Mouse (Mus musculus) bone marrow, adult 2 months (tissue): Measurements from ENCODE around the gene Tescl. TPM values are rescaled to one million over a fixed set of nuclear protein-coding genes. Genes with fewer than 3 reads are reported as not detected.

Experiments
- H3K27ac ChIP-seq: fragments of 200-500 bp; 2 replicates; pipeline ENCODE4 v1.5.1; 2012; ENCODE audit warnings: low read depth, mild to moderate bottlenecking, control low read depth, inconsistent platforms, low read length; ENCODE audit not compliant: control insufficient read depth, poor library complexity, insufficient read depth
- H3K4me1 ChIP-seq: fragments of 200-500 bp; 2 replicates; pipeline ENCODE4 v1.6.1; 2011; ENCODE audit warnings: low read length; ENCODE audit not compliant: control insufficient read depth, insufficient read depth
- H3K4me3 ChIP-seq: fragments of 200-500 bp; replicated peaks from 2 replicates; pipeline ENCODE3; 2011; ENCODE audit warnings: mild to moderate bottlenecking, low read depth, low read length, control low read depth; ENCODE audit not compliant: control insufficient read depth
- CTCF ChIP-seq: fragments of 200-500 bp; IDR thresholded peaks from 2 replicates; pipeline ENCODE4 v1.5.1; 2011; ENCODE audit warnings: low read length, control low read depth; ENCODE audit not compliant: control insufficient read depth, insufficient read depth
- POLR2A ChIP-seq: fragments of 200-500 bp; IDR thresholded peaks from 2 replicates; pipeline ENCODE4 v1.6.1; 2011; ENCODE audit warnings: low read depth, mild to moderate bottlenecking, control low read depth, low read length, borderline replicate concordance; ENCODE audit not compliant: control insufficient read depth
- WGBS: fragments of 180-500 bp; shearing (Covaris S2); methylation state at CpG from one replicate; pipeline ENCODE4 v1.1.7; 2018; 5-methylcytosine and 5-hydroxymethylcytosine counted together
- polyA plus RNA-seq: library from polyadenylated mRNA; stranded (reverse); fragments of >200 nt; gene quantifications from 2 replicates; pipeline ENCODE4 v1.2.4, GENCODE M21; 2011; ENCODE audit warnings: low replicate concordance; ENCODE audit not compliant: missing spikeins, insufficient read depth, insufficient read length

Tescl gene
- polyA plus RNA-seq, 1 experiment, result not detected

GRCm38 (mm10) chr7:24298973-24299708, 34.6 kb downstream of the Tescl start:
- TF ChIP-seq CTCF (peak; percentile 41; the same call in 1 of the 2 replicates), POLR2A (peak; percentile 44; the same call in 1 of the 2 replicates)
- Histone ChIP-seq H3K4me3 (peak overlapping the region; percentile 66), H3K27ac (no peak overlapping the region), H3K4me1 (no peaks in the 10 kb centered on the region)
- WGBS, result under 1% methylated on average over 47 of the region's 47 CpGs

GRCm38 (mm10) chr7:24298635-24298972, 35.1 kb downstream of the Tescl start:
- peak overlapping the region; percentile 66 for H3K4me3 ChIP-seq
- H3K27ac ChIP-seq, result no peak overlapping the region
- WGBS, result under 1% methylated on average over 12 of the region's 12 CpGs
- TF ChIP-seq CTCF (no peak), POLR2A (no peak)
- H3K4me1 ChIP-seq, result no peaks in the 10 kb centered on the region

- WGBS, result 91% methylated on average over 15 of the region's 15 CpGs
- Histone ChIP-seq H3K27ac (no peak overlapping the region), H3K4me1 (no peaks in the 10 kb centered on the region), H3K4me3 (no peak overlapping the region)
- no peak for TF ChIP-seq CTCF
- TF ChIP-seq POLR2A, result no peak
These were observed 36.2 kb downstream of the Tescl start for GRCm38 (mm10) chr7:24297361-24298095.

- Histone ChIP-seq H3K4me1 (no peaks in the 10 kb centered on the region), H3K27ac (no peak overlapping the region), H3K4me3 (no peak overlapping the region)
- WGBS, result 94% methylated on average over 7 of the region's 7 CpGs
- TF ChIP-seq POLR2A (no peak), CTCF (no peak)
These were observed 37.4 kb downstream of the Tescl start for GRCm38 (mm10) chr7:24296386-24296785.

GRCm38 (mm10) chr7:24295376-24295775, 38.4 kb downstream of the Tescl start:
- 92% methylated on average over 7 of the region's 7 CpGs for WGBS
- TF ChIP-seq CTCF, result no peak
- TF ChIP-seq POLR2A, result no peak
- H3K4me1 ChIP-seq, result no peaks in the 10 kb centered on the region
- H3K4me3 ChIP-seq, result no peak overlapping the region
- H3K27ac ChIP-seq, result no peak overlapping the region

- no peak overlapping the region for H3K27ac ChIP-seq
- TF ChIP-seq POLR2A (no peak), CTCF (no peak)
- 93% methylated on average over 4 of the region's 4 CpGs for WGBS
- no peaks in the 10 kb centered on the region for H3K4me1 ChIP-seq
- H3K4me3 ChIP-seq, result no peak overlapping the region
These were observed 39.0 kb downstream of the Tescl start for GRCm38 (mm10) chr7:24294763-24295162.

- no peaks in the 10 kb centered on the region for H3K4me1 ChIP-seq
- no peak overlapping the region for H3K27ac ChIP-seq
- 82% methylated on average over 12 of the region's 12 CpGs for WGBS
- H3K4me3 ChIP-seq, result no peak overlapping the region
- TF ChIP-seq CTCF, result no peak
- TF ChIP-seq POLR2A, result no peak
These were observed 40.5 kb downstream of the Tescl start for GRCm38 (mm10) chr7:24293061-24293851.
